Mouse (Mus musculus) ES-Bruce4 (cell line): Measurements from ENCODE around the gene Ric8b. TPM values are rescaled to one million over a fixed set of nuclear protein-coding genes. Genes with fewer than 3 reads are reported as not detected.
A peak's percentile ranks its signal among the peaks of the same experiment; 100 is the strongest.

Experiments used
- H3K27ac ChIP-seq: 2 replicates; pipeline ENCODE4 v1.5.1; 2012; ENCODE audit warnings: low read length, inconsistent platforms; ENCODE audit not compliant: insufficient read depth
- H3K27me3 ChIP-seq: 2 replicates; pipeline ENCODE4 v1.6.1; 2012; ENCODE audit warnings: mild to moderate bottlenecking, low read length, inconsistent platforms; ENCODE audit not compliant: control insufficient read depth, poor library complexity, insufficient read depth, severe bottlenecking
- H3K36me3 ChIP-seq: 2 replicates; pipeline ENCODE4 v1.6.1; 2012; ENCODE audit warnings: inconsistent platforms, mild to moderate bottlenecking, low read length, moderate library complexity; ENCODE audit not compliant: control insufficient read depth, poor library complexity, insufficient read depth, severe bottlenecking
- H3K4me1 ChIP-seq: one replicate; pipeline ENCODE4 v1.8.1; 2011; ENCODE audit warnings: low read length; ENCODE audit not compliant: control insufficient read depth, insufficient read depth
- H3K4me3 ChIP-seq: 2 replicates; pipeline ENCODE4 v1.5.1; 2011; ENCODE audit warnings: low read depth, mild to moderate bottlenecking, low read length
- H3K9ac ChIP-seq: 2 replicates; pipeline ENCODE4 v1.6.1; 2012; ENCODE audit warnings: low read depth, mild to moderate bottlenecking, inconsistent platforms; ENCODE audit not compliant: poor library complexity, severe bottlenecking
- H3K9me3 ChIP-seq: replicated peaks from 2 replicates; pipeline ENCODE4 v1.6.1; 2012; ENCODE audit warnings: mild to moderate bottlenecking, low read length, inconsistent platforms; ENCODE audit not compliant: control insufficient read depth, poor library complexity, insufficient read depth, severe bottlenecking
- CTCF ChIP-seq: IDR thresholded peaks from one replicate; pipeline ENCODE4 v1.8.1; 2011; ENCODE audit warnings: low read depth, low read length
- EP300 ChIP-seq: IDR thresholded peaks from 2 replicates; pipeline ENCODE4 v1.6.1; 2011; ENCODE audit warnings: low read depth, low read length; ENCODE audit not compliant: insufficient read depth
- POLR2A ChIP-seq: IDR thresholded peaks from one replicate; pipeline ENCODE4 v1.8.1; 2011; ENCODE audit warnings: low read length; ENCODE audit not compliant: insufficient read depth
- polyA plus RNA-seq: library from polyadenylated mRNA; stranded (reverse); fragments of >200 nt; gene quantifications from 2 replicates; pipeline ENCODE4 v1.2.4, GENCODE M21; 2011; ENCODE audit warnings: low read depth; ENCODE audit not compliant: missing spikeins, insufficient read depth, insufficient read length

The Ric8b gene
- polyA plus RNA-seq, 1 experiment: 18.8 TPM

DNA sequence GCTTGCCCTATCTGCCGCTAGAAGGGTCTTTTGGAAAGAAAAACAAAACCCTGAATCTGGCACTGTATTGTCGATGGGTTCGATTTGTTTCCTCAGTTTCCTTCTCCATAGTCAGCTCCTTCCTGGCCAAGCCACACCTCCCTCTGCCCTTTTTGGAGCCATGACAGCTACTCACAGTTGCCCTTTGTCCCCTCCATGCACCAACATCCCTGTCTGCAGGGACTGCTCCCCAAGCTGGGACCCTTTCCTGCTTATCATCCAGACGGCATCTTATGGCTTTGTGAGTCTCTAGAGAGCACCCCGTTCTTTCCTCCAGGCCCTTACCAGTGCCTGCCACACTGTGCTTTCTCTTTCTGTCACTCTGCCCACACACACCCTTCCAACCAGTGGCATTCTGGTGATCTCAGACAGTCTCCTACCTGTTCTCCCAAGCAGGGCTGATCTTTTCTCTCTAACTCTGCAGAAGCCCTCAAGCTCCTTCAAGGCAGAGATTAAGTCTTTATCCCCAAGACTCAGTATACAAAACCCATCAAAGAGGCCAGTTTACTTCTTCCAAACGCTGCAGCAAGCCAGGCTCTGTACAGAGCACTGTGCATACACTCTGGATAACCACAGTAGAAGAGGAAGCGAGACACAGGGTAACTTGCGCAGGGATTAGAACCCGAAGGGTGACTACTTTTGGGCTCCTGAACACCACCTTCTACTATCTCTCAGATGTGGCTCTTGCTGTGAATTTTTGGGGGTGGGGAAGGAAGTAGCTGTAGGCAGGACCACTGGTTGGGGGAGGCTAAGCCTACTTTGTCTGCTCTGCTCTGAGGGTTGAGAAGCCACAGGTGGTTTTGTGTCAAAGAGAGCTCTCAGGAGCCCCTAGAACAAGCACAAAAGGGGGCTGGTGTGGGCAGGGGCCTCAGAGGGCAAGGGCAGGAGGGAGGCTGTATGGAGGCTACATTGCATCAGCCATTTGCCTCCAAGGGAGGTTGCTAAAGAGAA is 20.2 kb upstream of the Ric8b start:
- Histone ChIP-seq H3K36me3 (no peaks in the 10 kb centered on the region), H3K27ac (no peak overlapping the region)
- TF ChIP-seq CTCF (no peak), EP300 (no peak), POLR2A (no peak)

GRCm38 (mm10) chr10:84898144-84898979 is 19.1 kb upstream of the Ric8b start:
- Histone ChIP-seq H3K9ac (peak overlapping the region; percentile 24; the same call in 1 of the 2 replicates), H3K27ac (no peak overlapping the region), H3K4me1 (peaks cover 7% of the 10 kb centered on the region), H3K4me3 (no peak overlapping the region), H3K36me3 (no peaks in the 10 kb centered on the region), H3K9me3 (no peaks in the 10 kb centered on the region), H3K27me3 (no peaks in the 10 kb centered on the region)
- TF ChIP-seq EP300: 0 out of 2 replicates have a peak, but pooled peaks have one; percentile 5
- TF ChIP-seq CTCF: no peak

More for the DNA sequence above, 20.2 kb upstream of the Ric8b start:
- Histone ChIP-seq H3K4me1 (peaks cover 7% of the 10 kb centered on the region), H3K4me3 (no peak overlapping the region), H3K9me3 (no peaks in the 10 kb centered on the region), H3K9ac (peak overlapping the region; percentile 24; the same call in 1 of the 2 replicates), H3K27me3 (no peaks in the 10 kb centered on the region)

- Histone ChIP-seq H3K27me3 (no peaks in the 10 kb centered on the region), H3K4me1 (peaks cover 7% of the 10 kb centered on the region)
These were observed 15.7 kb upstream of the Ric8b start for GRCm38 (mm10) chr10:84901676-84902075.

DNA sequence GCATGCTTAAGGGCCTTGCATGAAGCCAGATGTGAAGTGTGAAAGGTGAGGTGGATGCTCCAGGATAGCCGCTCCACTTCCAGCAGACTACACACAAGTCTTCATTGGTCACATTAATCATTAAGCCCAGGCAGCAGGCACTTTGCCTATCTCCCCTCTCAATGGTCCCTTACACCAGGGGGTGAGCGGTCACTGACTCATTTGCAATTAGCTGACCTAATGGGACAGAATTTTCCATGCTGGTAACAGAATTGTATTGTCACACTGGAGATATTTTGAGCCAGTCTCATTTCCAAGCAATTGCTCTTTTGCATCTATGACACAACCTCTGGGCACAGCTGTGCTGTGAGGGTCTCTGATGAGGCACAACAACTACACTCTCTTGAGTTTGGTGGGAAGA is 15.2 kb upstream of the Ric8b start:
- H3K27me3 ChIP-seq: no peaks in the 10 kb centered on the region
- TF ChIP-seq EP300 (no peak), POLR2A (no peak), CTCF (no peak)
- no peaks in the 10 kb centered on the region for H3K9me3 ChIP-seq
- no peaks in the 10 kb centered on the region for H3K36me3 ChIP-seq
- H3K4me1 ChIP-seq: peaks cover 7% of the 10 kb centered on the region
- H3K27ac ChIP-seq: no peak overlapping the region
- no peak overlapping the region for H3K9ac ChIP-seq
- no peak overlapping the region for H3K4me3 ChIP-seq

More at GRCm38 (mm10) chr10:84901676-84902075, 15.7 kb upstream of the Ric8b start:
- Histone ChIP-seq H3K9ac (no peak overlapping the region), H3K36me3 (no peaks in the 10 kb centered on the region), H3K4me3 (no peak overlapping the region), H3K27ac (no peak overlapping the region), H3K9me3 (no peaks in the 10 kb centered on the region)
- TF ChIP-seq POLR2A: no peak
- TF ChIP-seq EP300: no peak
- TF ChIP-seq CTCF: no peak

- Histone ChIP-seq H3K36me3 (no peaks in the 10 kb centered on the region), H3K9ac (no peak overlapping the region), H3K27ac (no peak overlapping the region), H3K4me3 (no peak overlapping the region), H3K27me3 (no peaks in the 10 kb centered on the region), H3K4me1 (peaks cover 4% of the 10 kb centered on the region), H3K9me3 (no peaks in the 10 kb centered on the region)
- no peak for TF ChIP-seq EP300
- TF ChIP-seq CTCF: no peak
- TF ChIP-seq POLR2A: no peak
These were observed 14.1 kb upstream of the Ric8b start for GRCm38 (mm10) chr10:84903307-84903706.
